Mouse (Mus musculus): Measurements from ENCODE around the gene Lat2.

The Lat2 gene

DNA sequence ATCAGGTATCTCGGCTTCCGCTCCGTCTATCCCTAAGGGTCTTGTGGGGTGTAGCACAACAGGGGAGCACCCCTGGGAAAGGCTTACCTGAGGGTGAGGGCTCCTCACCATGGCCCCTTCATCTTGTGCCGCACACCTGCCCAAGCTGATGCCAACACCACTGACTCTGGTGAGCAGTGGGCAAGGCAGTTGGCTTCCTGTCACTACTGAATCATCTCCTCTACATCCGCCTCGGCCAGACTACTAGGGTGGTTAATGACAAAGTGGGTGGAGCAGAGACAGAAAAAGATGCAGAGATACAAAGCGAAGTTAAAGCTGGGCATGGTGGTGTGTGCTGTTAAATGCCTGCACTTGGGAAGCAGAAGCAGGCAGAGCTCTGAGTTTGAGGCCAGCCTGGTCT, at the start of gene Lat2:
Gene Lat2 (minus strand): TSS at position 224 of the 400 bp plus-strand sequence.
- DNase-seq (ENCODE audit: low read depth, low spot score) = no peak

GRCm38 (mm10) chr5:134656708-134657107, 41.9 kb upstream of the Lat2 start:
- no peak for DNase-seq (ENCODE audit: low read depth, low spot score)

DNA sequence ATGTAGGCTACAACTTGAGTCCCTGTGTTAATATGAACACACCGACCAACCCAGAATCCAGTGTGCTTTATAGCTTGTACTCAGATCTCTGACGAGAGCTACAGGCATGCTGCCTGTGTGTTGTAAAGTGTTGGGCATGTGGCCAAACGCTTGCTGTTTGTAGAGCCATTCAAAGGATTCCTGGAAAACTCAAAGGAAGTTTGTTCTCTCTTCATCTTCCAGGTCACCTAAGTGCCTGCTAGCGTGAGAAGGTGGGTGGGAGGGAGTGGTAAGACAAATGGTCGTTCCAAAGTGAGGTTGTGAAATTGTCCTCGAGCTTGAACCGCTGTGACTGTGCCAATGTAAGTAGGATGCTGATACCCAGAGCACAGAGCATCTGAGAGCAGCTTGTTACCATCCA, 37.2 kb upstream of the Lat2 start:
- DNase-seq (ENCODE audit: low read depth, low spot score) = no peak

- DNase-seq (ENCODE audit: low read depth, low spot score) = peak; percentile 69
Measured at GRCm38 (mm10) chr5:134650926-134651325, 36.1 kb upstream of the Lat2 start.

- DNase-seq (ENCODE audit: low read depth, low spot score) = peak; percentile 78
Measured at GRCm38 (mm10) chr5:134648976-134649375, 34.2 kb upstream of the Lat2 start.

GRCm38 (mm10) chr5:134647394-134647793, 32.6 kb upstream of the Lat2 start:
- DNase-seq (ENCODE audit: low read depth, low spot score) = no peak

GRCm38 (mm10) chr5:134646461-134646860, 31.6 kb upstream of the Lat2 start:
- no peak for DNase-seq (ENCODE audit: low read depth, low spot score)

GRCm38 (mm10) chr5:134644643-134645118, 29.9 kb upstream of the Lat2 start:
- peak; percentile 59 for DNase-seq (ENCODE audit: low read depth, low spot score)

DNA sequence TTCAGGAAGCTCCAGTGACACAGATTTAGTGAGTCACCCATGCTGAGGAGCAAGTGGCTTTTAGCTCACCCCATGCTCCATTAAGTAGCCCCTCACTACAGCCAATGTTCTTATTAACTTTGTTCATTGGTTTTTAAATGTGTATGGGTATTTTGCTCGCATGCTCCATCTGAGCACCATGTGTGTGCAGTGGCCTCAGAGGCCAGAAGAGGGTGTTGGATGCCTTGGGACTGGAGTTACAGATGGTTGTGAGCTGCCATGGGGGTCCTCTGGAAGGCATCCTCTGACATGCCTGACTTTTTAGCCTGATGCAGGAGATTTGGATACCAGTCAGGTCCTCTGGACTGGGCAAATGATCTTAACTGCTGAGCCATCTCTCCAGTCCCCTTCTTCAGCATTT, 29.3 kb upstream of the Lat2 start:
- DNase-seq (ENCODE audit: low read depth, low spot score) = no peak

GRCm38 (mm10) chr5:134640371-134640770, 25.5 kb upstream of the Lat2 start:
- no peak for DNase-seq (ENCODE audit: low read depth, low spot score)

- peak; percentile 91 for DNase-seq (ENCODE audit: low read depth, low spot score)
Measured at GRCm38 (mm10) chr5:134639269-134639682, 24.5 kb upstream of the Lat2 start, which contains the start of gene Eif4h. TSS of gene Eif4h (minus strand) at chr5:134639490.

DNA sequence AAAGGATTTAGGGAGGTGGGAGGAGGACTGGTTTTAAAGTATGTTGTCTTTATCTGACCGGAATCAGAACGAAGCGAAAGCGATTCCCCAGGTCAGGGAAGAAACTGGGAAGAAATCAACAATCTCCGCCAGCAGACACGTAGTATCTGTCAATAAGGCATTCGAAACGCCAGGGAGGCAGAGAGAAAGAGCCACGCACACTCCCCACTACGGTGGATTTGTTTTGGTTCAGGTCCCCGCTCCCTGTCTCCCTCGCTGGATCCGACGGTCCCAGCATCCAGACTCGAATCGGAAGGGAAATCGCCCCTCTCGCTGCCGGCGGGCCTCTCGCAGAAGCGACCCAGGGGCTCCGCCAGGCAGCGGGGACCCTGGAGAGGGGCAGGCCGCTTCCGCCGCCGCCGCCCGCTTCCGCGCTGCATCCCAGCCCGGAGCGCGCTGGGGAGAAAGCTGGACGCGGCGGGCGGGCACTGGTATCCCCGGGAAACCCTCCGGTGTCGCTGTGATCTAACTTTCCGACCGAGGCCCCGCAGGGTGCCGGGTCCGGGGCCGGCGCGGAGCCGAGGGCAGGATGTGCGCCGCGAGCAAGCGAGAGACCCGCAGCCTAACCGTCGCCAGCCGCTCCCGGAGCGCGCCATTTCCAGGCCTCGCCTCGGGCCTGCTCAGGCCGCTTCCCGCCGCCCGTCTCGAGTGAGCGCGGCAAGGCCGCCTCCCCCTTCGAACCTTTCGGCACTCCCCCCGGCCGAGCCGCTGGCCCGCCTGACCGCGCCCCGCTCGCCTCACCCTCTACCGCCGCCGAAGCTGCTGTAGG, 23.8 kb upstream of the Lat2 start:
- peak; percentile 37 for DNase-seq (ENCODE audit: low read depth, low spot score)

DNA sequence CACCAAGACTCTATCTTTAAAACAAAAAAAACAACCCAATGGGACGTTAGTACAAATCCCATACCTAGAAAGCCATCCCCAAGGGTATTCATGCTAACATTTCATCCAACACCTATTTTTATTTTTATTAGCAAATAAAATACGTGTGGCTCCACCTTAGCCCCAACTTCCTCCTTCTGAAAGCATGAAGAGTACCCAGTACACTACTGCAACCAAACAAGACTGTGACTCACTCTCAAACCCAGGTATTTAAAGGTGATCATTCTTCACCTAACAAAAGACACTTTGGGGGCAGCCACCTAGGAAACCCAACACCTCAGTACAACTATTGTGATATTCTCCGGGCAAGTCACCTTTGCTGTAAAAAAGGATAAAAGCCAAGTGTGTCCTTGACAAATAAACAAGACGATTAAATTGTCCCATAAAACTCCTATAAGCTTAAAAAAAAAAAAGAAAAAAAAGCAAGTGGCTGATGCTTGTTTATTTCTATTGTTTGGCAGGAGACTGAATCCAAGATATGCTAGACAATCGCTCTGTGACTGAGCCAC, 23.1 kb upstream of the Lat2 start:
- no peak for DNase-seq (ENCODE audit: low read depth, low spot score)

GRCm38 (mm10) chr5:134632841-134633240, 18.0 kb upstream of the Lat2 start:
- DNase-seq (ENCODE audit: low read depth, low spot score) = no peak

DNA sequence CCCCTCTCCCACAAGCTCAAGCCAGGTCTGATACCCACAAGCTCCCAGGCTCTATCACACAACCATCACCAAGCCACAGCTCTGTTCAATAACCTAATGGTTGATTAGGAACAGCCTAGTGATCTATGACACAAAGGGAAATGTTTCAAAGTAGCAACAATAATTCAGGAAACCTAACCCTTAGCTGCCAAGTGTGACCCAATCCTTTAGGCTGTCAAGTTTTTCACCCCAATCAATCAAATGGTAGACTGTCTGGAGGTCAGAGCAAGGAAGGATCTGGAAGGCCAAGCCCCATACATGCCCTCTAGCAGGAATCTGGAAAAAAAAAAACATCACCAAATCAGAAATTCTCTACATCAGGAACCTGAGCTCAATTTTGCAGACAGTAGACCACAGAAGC, 16.0 kb upstream of the Lat2 start:
- DNase-seq (ENCODE audit: low read depth, low spot score) = no peak

DNA sequence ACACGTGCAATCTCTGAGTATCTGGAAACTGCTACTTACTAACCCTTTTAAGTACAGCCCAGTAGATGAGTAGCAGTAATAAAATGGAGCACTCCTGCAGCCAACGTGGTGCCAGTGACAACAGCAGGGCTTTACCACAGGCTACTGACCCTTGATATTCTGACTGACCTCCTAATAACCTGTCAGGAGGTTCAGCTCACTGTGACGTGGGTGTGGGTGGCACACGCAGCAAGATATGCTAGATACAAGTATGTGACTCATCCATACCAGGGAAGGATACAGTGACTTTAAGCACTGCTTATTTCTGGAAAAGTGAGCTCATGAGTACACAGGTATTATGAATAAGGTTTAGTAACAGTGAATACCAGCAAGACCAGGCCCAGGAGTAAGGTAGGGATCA, 14.7 kb upstream of the Lat2 start:
- peak; percentile 60 for DNase-seq (ENCODE audit: low read depth, low spot score)

- no peak for DNase-seq (ENCODE audit: low read depth, low spot score)
Measured at GRCm38 (mm10) chr5:134622069-134622468, 7.2 kb upstream of the Lat2 start.

- DNase-seq (ENCODE audit: low read depth, low spot score) = no peak
Measured at GRCm38 (mm10) chr5:134621099-134621640, 6.3 kb upstream of the Lat2 start.

- DNase-seq (ENCODE audit: low read depth, low spot score) = no peak
Measured at GRCm38 (mm10) chr5:134620457-134620856, 5.6 kb upstream of the Lat2 start.

- DNase-seq (ENCODE audit: low read depth, low spot score) = peak; percentile 68
Measured at GRCm38 (mm10) chr5:134617071-134617470, 2.2 kb upstream of the Lat2 start.

GRCm38 (mm10) chr5:134615780-134616179, 955 bp upstream of the Lat2 start:
- no peak for DNase-seq (ENCODE audit: low read depth, low spot score)

GRCm38 (mm10) chr5:134615380-134615779, 555 bp upstream of the Lat2 start:
- no peak for DNase-seq (ENCODE audit: low read depth, low spot score)

DNA sequence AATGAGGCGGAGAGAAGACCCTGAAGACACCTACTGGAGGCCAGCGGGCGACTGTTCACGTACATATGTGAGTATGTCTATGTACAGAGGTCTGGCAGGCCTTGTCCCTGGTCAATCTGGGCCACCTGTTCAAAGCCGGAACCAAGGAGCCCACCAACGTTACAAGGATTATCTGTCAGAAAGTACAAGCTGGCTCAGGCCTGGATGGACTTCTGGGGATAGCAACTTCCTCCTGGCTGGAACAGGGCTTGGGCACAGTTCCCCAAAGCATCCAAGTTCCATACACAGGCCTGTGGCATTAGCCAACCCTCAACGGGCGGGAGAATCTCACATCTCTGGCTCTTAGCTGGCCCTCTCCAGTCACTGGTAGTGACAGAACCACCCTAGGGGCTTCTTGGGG, 529 bp downstream of the Lat2 start:
- no peak for DNase-seq (ENCODE audit: low read depth, low spot score)
